Mouse (Mus musculus) intestine, embryonic 14.5 days (tissue): Measurements from ENCODE around the gene Nek1. TPM values are rescaled to one million over a fixed set of nuclear protein-coding genes. Genes with fewer than 3 reads are reported as not detected.

Source experiments
- ATAC-seq: fragments of 200-750 bp; cut with Nextera tagmentation; replicated peaks from 2 replicates; pipeline ENCODE4 v1.8.0; 2017; ENCODE audit warnings: low read depth, moderate number of reproducible peaks, moderate TSS enrichment, moderate library complexity; ENCODE audit not compliant: low FRiP score, low TSS enrichment
- DNase-seq: peaks from one replicate; pipeline ENCODE4 v3.0.0-alpha.2; 2018; ENCODE audit warnings: low spot score
- H3K27ac ChIP-seq: fragments of 300-500 bp; sonication (generic); 2 replicates; pipeline ENCODE4 v1.5.1; 2014; ENCODE audit warnings: low read depth, mild to moderate bottlenecking, control low read depth
- H3K27me3 ChIP-seq: fragments of 300-500 bp; sonication (generic); replicated peaks from 2 replicates; pipeline ENCODE4 v1.6.1; 2014; ENCODE audit warnings: low read length, control low read depth; ENCODE audit not compliant: control insufficient read depth, insufficient read depth
- H3K36me3 ChIP-seq: fragments of 300-500 bp; sonication (generic); 2 replicates; pipeline ENCODE4 v1.6.1; 2014; ENCODE audit warnings: low read length, control low read depth; ENCODE audit not compliant: control insufficient read depth, insufficient read depth
- H3K4me1 ChIP-seq: fragments of 300-500 bp; sonication (generic); replicated peaks from 2 replicates; pipeline ENCODE4 v1.6.1; 2014; ENCODE audit warnings: low read length, control low read depth, mixed read lengths; ENCODE audit not compliant: control insufficient read depth, insufficient read depth
- H3K4me2 ChIP-seq: fragments of 300-500 bp; sonication (generic); 2 replicates; pipeline ENCODE4 v1.6.1; 2014; ENCODE audit warnings: low read length
- H3K4me3 ChIP-seq: fragments of 300-500 bp; sonication (generic); 2 replicates; pipeline ENCODE4 v1.5.1; 2014; ENCODE audit warnings: low read depth, low read length, control low read depth, mixed read lengths
- H3K9ac ChIP-seq: fragments of 300-500 bp; sonication (generic); 2 replicates; pipeline ENCODE4 v1.6.1; 2014; ENCODE audit warnings: mild to moderate bottlenecking, low read length
- H3K9me3 ChIP-seq: fragments of 300-500 bp; sonication (generic); 2 replicates; pipeline ENCODE4 v1.6.1; 2016; ENCODE audit warnings: low read length, control low read depth; ENCODE audit not compliant: control insufficient read depth
- WGBS: fragments of 180-500 bp; shearing (Covaris S2); extraction: QIAGEN DNeasy Blood & Tissue Kit; methylation state at CpG from one replicate; pipeline ENCODE4 v1.1.7; 2014; 5-methylcytosine and 5-hydroxymethylcytosine counted together
- polyA plus RNA-seq: library from polyadenylated mRNA; unstranded; fragments of >200 nt; fragmentation: Nextera tagmentation; extraction: Ambion mirVana; gene quantifications from 2 replicates; pipeline ENCODE4 v1.2.1, GENCODE M21; 2014

Gene Nek1
- polyA plus RNA-seq, 1 experiment from 2014 or later: 19.5 TPM

DNA sequence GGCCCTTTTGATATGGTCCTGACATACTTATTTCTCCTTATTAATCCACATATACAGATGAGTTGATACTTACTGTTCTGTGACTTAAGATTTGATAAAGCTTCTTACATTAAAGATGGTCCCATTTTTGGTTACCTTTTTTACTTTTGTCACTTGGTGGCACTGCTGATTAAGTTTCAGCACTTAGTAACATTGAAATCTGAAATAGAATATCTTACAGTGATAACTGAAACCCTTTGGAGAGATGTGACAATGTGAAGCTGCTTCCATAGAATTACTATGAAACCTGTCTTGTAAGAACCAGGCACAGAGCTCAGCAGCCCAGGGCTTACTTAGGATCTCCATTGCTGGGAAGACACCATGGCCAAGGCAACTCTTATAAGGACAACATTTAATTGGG is 82.1 kb downstream of the Nek1 start:
- Histone ChIP-seq H3K9ac (no peak overlapping the region), H3K27ac (no peak overlapping the region), H3K4me1 (no peaks in the 10 kb centered on the region), H3K36me3 (peaks cover 19% of the 10 kb centered on the region), H3K9me3 (no peaks in the 10 kb centered on the region), H3K4me2 (no peak overlapping the region), H3K27me3 (no peaks in the 10 kb centered on the region), H3K4me3 (no peak overlapping the region)
- DNase-seq: no peak
- ATAC-seq: no peak

DNA sequence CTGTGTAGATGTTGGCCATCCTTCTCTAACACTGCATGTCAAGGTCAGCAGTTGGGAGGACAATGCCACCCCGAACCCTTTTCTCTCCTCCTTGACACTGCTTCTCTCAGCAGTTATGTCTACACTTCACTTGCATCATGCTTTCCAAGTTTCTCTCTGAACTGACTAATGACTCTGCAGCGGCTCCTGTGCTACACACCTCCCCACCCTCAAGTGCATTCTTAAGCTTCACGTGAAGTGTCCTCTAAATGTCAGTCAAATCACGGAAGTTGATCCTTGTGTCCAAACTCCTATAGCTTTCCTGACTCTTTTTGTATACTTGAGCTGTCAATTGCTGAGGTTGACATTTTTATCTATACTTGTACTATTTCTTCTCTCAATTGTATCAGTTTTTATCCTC is 117.5 kb downstream of the Nek1 start:
- Histone ChIP-seq H3K4me1 (no peaks in the 10 kb centered on the region), H3K4me3 (no peak overlapping the region), H3K9me3 (no peaks in the 10 kb centered on the region), H3K4me2 (no peak overlapping the region), H3K27me3 (no peaks in the 10 kb centered on the region), H3K27ac (no peak overlapping the region), H3K36me3 (peaks cover 7% of the 10 kb centered on the region; the same call in 1 of the 2 replicates), H3K9ac (no peak overlapping the region)
- no peak for DNase-seq
- ATAC-seq: no peak
- WGBS: 88% methylated on average over 4 of the region's 4 CpGs

DNA sequence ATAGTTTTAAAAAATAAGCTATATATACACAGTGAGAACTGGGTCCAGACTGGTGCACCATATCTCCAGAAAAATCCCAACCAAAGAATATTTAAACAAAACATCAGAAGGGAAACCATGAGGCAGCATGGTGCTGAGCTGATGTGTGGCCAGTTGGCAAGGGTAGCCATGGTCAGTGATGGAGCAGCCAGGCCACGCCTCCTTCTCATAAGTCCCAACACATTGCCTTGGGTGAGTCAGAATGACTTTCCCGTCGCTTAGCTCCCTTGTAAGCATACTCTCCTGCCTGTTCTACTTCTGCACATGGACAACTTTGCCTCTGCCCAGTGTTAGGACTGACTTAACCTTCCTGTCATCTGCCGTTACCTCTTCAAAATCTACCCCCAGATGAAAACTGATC is 118.9 kb downstream of the Nek1 start:
- H3K4me3 ChIP-seq: no peak overlapping the region
- H3K4me2 ChIP-seq: no peak overlapping the region
- H3K27me3 ChIP-seq: no peaks in the 10 kb centered on the region
- no peaks in the 10 kb centered on the region for H3K9me3 ChIP-seq
- ATAC-seq: no peak
- no peak overlapping the region for H3K9ac ChIP-seq
- H3K4me1 ChIP-seq: no peaks in the 10 kb centered on the region
- no peak for DNase-seq
- WGBS: 91% methylated on average over 4 of the region's 4 CpGs
- no peak overlapping the region for H3K27ac ChIP-seq
- peaks cover under 1% of the 10 kb centered on the region; the same call in 1 of the 2 replicates for H3K36me3 ChIP-seq

DNA sequence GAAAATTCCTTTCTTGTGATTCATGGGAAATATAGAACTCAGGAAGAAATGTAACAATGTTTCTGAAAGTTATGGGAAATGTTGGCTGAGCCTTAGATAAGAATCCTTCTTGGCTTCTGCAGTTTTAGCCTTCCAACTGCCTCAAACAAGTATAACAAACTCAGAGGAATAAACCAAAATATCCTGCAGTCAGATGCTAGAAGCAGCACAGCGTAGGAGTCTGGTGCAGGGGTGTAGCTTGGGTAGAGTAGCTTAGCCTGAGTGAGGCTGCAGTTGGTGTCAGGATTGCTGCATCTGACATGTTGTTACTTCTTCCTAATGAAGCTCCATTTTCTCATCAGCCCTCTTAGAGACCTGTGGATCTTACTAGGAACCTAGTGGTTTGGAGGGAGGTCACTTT is 128.6 kb downstream of the Nek1 start:
- peaks cover 24% of the 10 kb centered on the region; the same call in 1 of the 2 replicates for H3K36me3 ChIP-seq
- no peaks in the 10 kb centered on the region for H3K9me3 ChIP-seq
- no peak for DNase-seq
- H3K27me3 ChIP-seq: no peaks in the 10 kb centered on the region
- no peaks in the 10 kb centered on the region for H3K4me1 ChIP-seq
- WGBS: 100% methylated on average over 1 of the region's 1 CpGs
- no peak overlapping the region for H3K4me3 ChIP-seq
- no peak overlapping the region for H3K9ac ChIP-seq
- H3K27ac ChIP-seq: no peak overlapping the region
- ATAC-seq: no peak
- H3K4me2 ChIP-seq: no peak overlapping the region

DNA sequence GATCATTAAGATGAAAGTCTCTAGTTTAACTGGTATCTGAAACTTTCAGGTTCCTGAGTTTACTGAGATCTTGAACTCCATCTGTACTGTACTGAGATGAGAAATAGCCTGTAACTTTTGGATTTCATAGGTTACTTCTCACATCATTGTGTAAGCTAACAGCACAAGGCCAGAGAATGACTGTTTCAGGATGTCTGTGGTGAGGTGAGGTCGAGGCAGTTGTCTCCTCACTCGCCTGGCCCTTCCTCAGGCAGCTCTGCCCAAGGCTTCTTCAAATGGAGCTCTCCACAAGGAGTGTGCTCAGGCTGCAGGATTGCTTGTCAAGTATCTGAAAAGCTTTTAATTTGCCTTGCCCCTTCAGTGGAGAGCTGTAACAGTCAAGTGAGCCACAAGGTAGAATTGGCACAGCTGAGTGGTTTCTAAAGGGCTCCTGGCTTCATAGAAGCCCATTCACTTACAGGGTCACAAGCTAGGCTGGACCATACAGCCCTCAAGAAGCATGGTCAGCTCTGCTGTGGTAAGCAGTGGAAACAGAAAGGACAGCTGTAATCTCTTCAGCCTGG is 134.4 kb downstream of the Nek1 start:
- Histone ChIP-seq H3K27ac (no peak overlapping the region), H3K9ac (no peak overlapping the region), H3K4me3 (no peak overlapping the region), H3K9me3 (no peaks in the 10 kb centered on the region), H3K4me1 (no peaks in the 10 kb centered on the region), H3K36me3 (peaks cover 24% of the 10 kb centered on the region; the same call in 1 of the 2 replicates), H3K27me3 (no peaks in the 10 kb centered on the region), H3K4me2 (no peak overlapping the region)
- WGBS: 78% methylated on average over 2 of the region's 2 CpGs
- DNase-seq (no peak), ATAC-seq (no peak)

GRCm38 (mm10) chr8:61132561-61133134 is 139.7 kb downstream of the Nek1 start:
- no peaks in the 10 kb centered on the region for H3K9me3 ChIP-seq
- H3K27ac ChIP-seq: no peak overlapping the region
- DNase-seq (no peak), ATAC-seq (no peak)
- no peak overlapping the region for H3K4me2 ChIP-seq
- WGBS: 84% methylated on average over 4 of the region's 4 CpGs
- H3K4me3 ChIP-seq: no peak overlapping the region
- no peaks in the 10 kb centered on the region for H3K27me3 ChIP-seq
- H3K9ac ChIP-seq: no peak overlapping the region
- no peaks in the 10 kb centered on the region for H3K4me1 ChIP-seq
- peaks cover 5% of the 10 kb centered on the region; the same call in 1 of the 2 replicates for H3K36me3 ChIP-seq

GRCm38 (mm10) chr8:61141869-61142268 is 148.9 kb downstream of the Nek1 start:
- ATAC-seq (0 out of 2 replicates have a peak, but pooled peaks have one; percentile 23), DNase-seq (no peak)
- H3K9ac ChIP-seq: no peak overlapping the region
- H3K27me3 ChIP-seq: no peaks in the 10 kb centered on the region
- no peaks in the 10 kb centered on the region for H3K36me3 ChIP-seq
- WGBS: 76% methylated on average over 6 of the region's 6 CpGs
- H3K4me3 ChIP-seq: no peak overlapping the region
- H3K9me3 ChIP-seq: no peaks in the 10 kb centered on the region
- no peak overlapping the region for H3K27ac ChIP-seq
- H3K4me1 ChIP-seq: no peaks in the 10 kb centered on the region
- H3K4me2 ChIP-seq: no peak overlapping the region

GRCm38 (mm10) chr8:61142302-61142701 is 149.3 kb downstream of the Nek1 start:
- peak; percentile 89 for ATAC-seq
- H3K4me3 ChIP-seq: no peak overlapping the region
- 46% methylated on average over 3 of the region's 3 CpGs for WGBS
- no peak overlapping the region for H3K4me2 ChIP-seq
- H3K4me1 ChIP-seq: no peaks in the 10 kb centered on the region
- H3K27me3 ChIP-seq: no peaks in the 10 kb centered on the region
- DNase-seq: peak; percentile 52
- no peaks in the 10 kb centered on the region for H3K9me3 ChIP-seq
- H3K9ac ChIP-seq: no peak overlapping the region
- H3K36me3 ChIP-seq: no peaks in the 10 kb centered on the region
- no peak overlapping the region for H3K27ac ChIP-seq

GRCm38 (mm10) chr8:61142845-61143244 is 149.8 kb downstream of the Nek1 start:
- Histone ChIP-seq H3K4me2 (no peak overlapping the region), H3K9me3 (no peaks in the 10 kb centered on the region), H3K4me3 (no peak overlapping the region), H3K27ac (no peak overlapping the region), H3K36me3 (no peaks in the 10 kb centered on the region), H3K9ac (no peak overlapping the region), H3K27me3 (no peaks in the 10 kb centered on the region), H3K4me1 (no peaks in the 10 kb centered on the region)
- ATAC-seq (peak; percentile 15; the same call in 1 of the 2 replicates), DNase-seq (no peak)
